ENCODE assay signal across 14 mouse cellular contexts in genomic region chr6:125265239-125265638, GRCm38 (mm10). TPM values are rescaled to one million over a fixed set of nuclear protein-coding genes. Genes with fewer than 3 reads are reported as not detected.
A peak's percentile ranks its signal among the peaks of the same experiment; 100 is the strongest.
DNase-seq lines count a peak whose midpoint lies in the region; ATAC-seq and TF ChIP-seq lines count a peak whose summit lies in the region.
"Had no signal": no experiment of that assay in that cellular context is flagged by ENCODE, and none has a peak within 500 bp of the region (broad histone marks: within the 10 kb centered on the region; RNA-seq: fewer than 3 reads in every experiment).

No protein-coding gene starts in this region.

- intact Hi-C loops in left cerebral cortex, postnatal 14 days (cut with DNase I), result no loop called here

- no peak overlapping the region for H3K4me3 ChIP-seq in lung, postnatal 0 days (ENCODE audit: low read depth, low read length)
- peak overlapping the region; percentile 26; the same call in 1 of the 2 replicates for H3K4me3 ChIP-seq in thymus, adult 2 months (ENCODE audit: control insufficient read depth, insufficient read depth, low read length)
- H3K4me3 ChIP-seq: hindbrain, embryonic 15.5 days; limb, embryonic 10.5 days; neural tube, embryonic 13.5 days had no signal

- no peaks in the 10 kb centered on the region for H3K4me1 ChIP-seq in lung, postnatal 0 days (ENCODE audit: insufficient read depth, low read depth, low read length)
- H3K4me1 ChIP-seq in thymus, adult 2 months (replicated peaks; ENCODE audit: control insufficient read depth, insufficient read depth, low read length), result peaks cover 22% of the 10 kb centered on the region
- H3K4me1 ChIP-seq: hindbrain, embryonic 15.5 days; limb, embryonic 10.5 days; neural tube, embryonic 13.5 days had no signal

- ATAC-seq in lung, postnatal 0 days, result no peak

- no peak for TF ChIP-seq CTCF in lung, postnatal 0 days (IDR thresholded peaks at IDR 0.05)
- no peak for TF ChIP-seq CTCF in thymus, adult 2 months (IDR thresholded peaks at IDR 0.05; ENCODE audit: borderline replicate concordance, control insufficient read depth, extremely low read depth, insufficient read depth, low read length, poor library complexity)

- TF ChIP-seq EP300 in lung, postnatal 0 days (IDR thresholded peaks at IDR 0.05), result no peak

- no peak overlapping the region for H3K4me2 ChIP-seq in lung, postnatal 0 days (replicated peaks; ENCODE audit: low read depth, low read length)
- H3K4me2 ChIP-seq: hindbrain, embryonic 15.5 days; neural tube, embryonic 13.5 days had no signal

- H3K9ac ChIP-seq in lung, postnatal 0 days (replicated peaks; ENCODE audit: low read depth), result no peak overlapping the region
- H3K9ac ChIP-seq: hindbrain, embryonic 15.5 days; neural tube, embryonic 13.5 days had no signal

- 29% methylated on average over 10 of the region's 10 CpGs for WGBS in lung, postnatal 0 days
- 7% methylated on average over 10 of the region's 10 CpGs for WGBS in thymus, adult 2 months

- no peaks in the 10 kb centered on the region for H3K9me3 ChIP-seq in lung, postnatal 0 days (ENCODE audit: low read length)
- H3K9me3 ChIP-seq: hindbrain, embryonic 15.5 days; limb, embryonic 10.5 days; neural tube, embryonic 13.5 days had no signal

- DNase-seq in lung, postnatal 25 days (ENCODE audit: low spot score), result peak; percentile 46
- no peak for DNase-seq in lung, postnatal 0 days (ENCODE audit: low spot score)
- DNase-seq in T-cell, adult 2 months (ENCODE audit: low spot score), result peak; percentile 94
- peak; percentile 39 to 53 for DNase-seq in left cerebral cortex, postnatal 14 days (ENCODE audit: low spot score in 2 of 2)
- DNase-seq in thymus, adult 2 months, result peak; percentile 82
- DNase-seq in ovary, postnatal 14 days (ENCODE audit: low spot score), result no peak
- no peak for DNase-seq in kidney, postnatal 25 days
- no peak for DNase-seq in heart, adult 8-10 months (ENCODE audit: low spot score)
- DNase-seq: gastrocnemius, postnatal 14 days; lung, postnatal 14 days had no signal

- H3K27ac ChIP-seq in lung, postnatal 0 days (ENCODE audit: low read length), result no peak overlapping the region
- peak overlapping the region; percentile 92 for H3K27ac ChIP-seq in thymus, adult 2 months (ENCODE audit: control insufficient read depth, insufficient read depth, low read length)
- H3K27ac ChIP-seq: hindbrain, embryonic 15.5 days; limb, embryonic 10.5 days; neural tube, embryonic 13.5 days had no signal

- H3K27me3 ChIP-seq in lung, postnatal 0 days (replicated peaks; ENCODE audit: insufficient read depth, low read length), result no peaks in the 10 kb centered on the region
- no peaks in the 10 kb centered on the region for H3K27me3 ChIP-seq in thymus, adult 2 months (ENCODE audit: control insufficient read depth, insufficient read depth, low read length)
- H3K27me3 ChIP-seq: hindbrain, embryonic 15.5 days; neural tube, embryonic 13.5 days had no signal

- no peaks in the 10 kb centered on the region for H3K36me3 ChIP-seq in lung, postnatal 0 days (ENCODE audit: insufficient read depth, low read length)
- no peaks in the 10 kb centered on the region for H3K36me3 ChIP-seq in thymus, adult 2 months (ENCODE audit: control insufficient read depth, insufficient read depth, low read length)
- H3K36me3 ChIP-seq: hindbrain, embryonic 15.5 days; limb, embryonic 10.5 days; neural tube, embryonic 13.5 days had no signal

- TF ChIP-seq POLR2A in thymus, adult 2 months (IDR thresholded peaks at IDR 0.05; ENCODE audit: control insufficient read depth, extremely low read depth, insufficient read depth, low read length, poor library complexity), result peak; percentile 48; the same call in 1 of the 2 replicates

RNA-seq across cellular contexts. Expression of gene Tuba3a, which starts 20.6 kb away (rescaled TPM):
- not detected in 2 replicates for polyA plus RNA-seq in lung, postnatal 0 days (2015; fragmentation: Nextera tagmentation; extraction: Ambion mirVana)
- not detected for total RNA-seq in left cerebral cortex, postnatal 14 days (2021)
- polyA plus RNA-seq in thymus, adult 2 months (2012; rRNA removed), result 0.15 and 0.84 TPM in 2 replicates
- total RNA-seq in heart, adult 8-10 months (2022), result not detected
- total RNA-seq: gastrocnemius, postnatal 14 days had no signal
- polyA plus RNA-seq: brain, embryonic 14.5 days; hindbrain, embryonic 15.5 days; neural tube, embryonic 13.5 days had no signal

RNA-seq across cellular contexts. Expression of gene Cd27, which starts 28.4 kb away (rescaled TPM):
- polyA plus RNA-seq in lung, postnatal 0 days (2015; fragmentation: Nextera tagmentation; extraction: Ambion mirVana), result 2.4 and 3.0 TPM in 2 replicates
- not detected for total RNA-seq in left cerebral cortex, postnatal 14 days (2021)
- 1,056 and 1,075 TPM in 2 replicates for polyA plus RNA-seq in thymus, adult 2 months (2012; rRNA removed)
- under 1 TPM in 3 of 4 experiments, not detected in 1; 0.22 to 0.84 (median 0.43) TPM for total RNA-seq in heart, adult 8-10 months (2022)

RNA-seq across cellular contexts. Expression of gene Tapbpl, which starts 33.6 kb away (rescaled TPM):
- polyA plus RNA-seq in lung, postnatal 0 days (2015; fragmentation: Nextera tagmentation; extraction: Ambion mirVana), result 14.2 and 16.9 TPM in 2 replicates
- 1 to 10 TPM; 2.0 to 2.9 TPM for total RNA-seq in left cerebral cortex, postnatal 14 days (2021)
- 64.2 and 67.6 TPM in 2 replicates for polyA plus RNA-seq in thymus, adult 2 months (2012; rRNA removed)
- 1 to 10 TPM; 4.8 to 5.8 (median 5.4) TPM for total RNA-seq in heart, adult 8-10 months (2022)

RNA-seq across cellular contexts. Expression of gene Ltbr, which starts 48.4 kb away (rescaled TPM):
- 96.7 and 100 TPM in 2 replicates for polyA plus RNA-seq in lung, postnatal 0 days (2015; fragmentation: Nextera tagmentation; extraction: Ambion mirVana)
- 1 to 10 TPM; 8.8 to 9.3 TPM for total RNA-seq in left cerebral cortex, postnatal 14 days (2021)
- polyA plus RNA-seq in thymus, adult 2 months (2012; rRNA removed), result 29.3 and 30.6 TPM in 2 replicates
- total RNA-seq in heart, adult 8-10 months (2022), result 10 to 100 TPM; 24.4 to 26.2 (median 25.5) TPM

RNA-seq across cellular contexts. Expression of gene Vamp1, which starts 49.9 kb away (rescaled TPM):
- 3.0 and 3.5 TPM in 2 replicates for polyA plus RNA-seq in lung, postnatal 0 days (2015; fragmentation: Nextera tagmentation; extraction: Ambion mirVana)
- 10 to 100 TPM; 46.0 to 46.6 TPM for total RNA-seq in left cerebral cortex, postnatal 14 days (2021)
- polyA plus RNA-seq in thymus, adult 2 months (2012; rRNA removed), result 372 and 423 TPM in 2 replicates
- 1 to 10 TPM; 5.2 to 7.7 (median 6.5) TPM for total RNA-seq in heart, adult 8-10 months (2022)

Comparison
In these comparisons a context has a peak if more than half of its experiments do, and no peak if none do; other contexts are left out.
1. DNase-seq: peak in lung, postnatal 25 days (single experiment), T-cell, adult 2 months (single experiment), left cerebral cortex, postnatal 14 days (2 of 2) and thymus, adult 2 months (single experiment); none in lung, postnatal 0 days (single experiment), ovary, postnatal 14 days (single experiment), kidney, postnatal 25 days (0 of 2) and heart, adult 8-10 months (single experiment).